Mouse (Mus musculus): Measurements from ENCODE around the gene Sms. TPM values are rescaled to one million over a fixed set of nuclear protein-coding genes. Genes with fewer than 3 reads are reported as not detected.
A peak's percentile ranks its signal among the peaks of the same experiment; 100 is the strongest.

The Sms gene
- polyA plus RNA-seq, 1 experiment from 2014 or later: 46.3 TPM

GRCm38 (mm10) chrX:157481860-157482259 is 10.2 kb downstream of the Sms start:
- H3K4me3 ChIP-seq (replicated peaks): no peak overlapping the region
- H3K4me2 ChIP-seq (replicated peaks): no peak overlapping the region
- no peaks in the 10 kb centered on the region for H3K4me1 ChIP-seq (replicated peaks)
- no peak for ATAC-seq
- no peaks in the 10 kb centered on the region for H3K36me3 ChIP-seq
- 62% methylated on average over 2 of the region's 2 CpGs for WGBS
- H3K27ac ChIP-seq: no peak overlapping the region
- no peak overlapping the region for H3K9ac ChIP-seq
- H3K27me3 ChIP-seq (replicated peaks): no peaks in the 10 kb centered on the region
- H3K9me3 ChIP-seq: no peaks in the 10 kb centered on the region

DNA sequence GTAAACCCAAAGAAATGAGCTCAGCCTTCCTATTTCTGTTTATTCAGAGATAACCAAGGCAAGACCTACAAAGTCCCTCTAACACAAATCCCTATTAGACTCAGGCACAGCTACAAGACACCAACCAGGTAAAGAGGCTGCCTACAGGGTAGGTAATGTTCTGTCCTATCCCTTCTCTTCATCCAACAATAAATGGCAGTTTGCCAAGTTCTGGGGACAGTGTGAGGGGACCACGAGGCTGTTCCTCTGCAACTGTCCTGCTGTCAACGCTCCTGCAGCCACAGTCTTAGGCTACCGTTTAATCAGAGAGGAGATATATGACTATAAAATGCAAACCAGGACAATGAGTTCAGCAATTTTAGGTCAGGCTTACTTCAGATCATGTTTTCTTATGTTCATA is 14.8 kb downstream of the Sms start:
- Histone ChIP-seq H3K36me3 (no peaks in the 10 kb centered on the region), H3K4me3 (replicated peaks) (no peak overlapping the region), H3K9me3 (no peaks in the 10 kb centered on the region), H3K4me2 (replicated peaks) (no peak overlapping the region), H3K9ac (no peak overlapping the region), H3K27me3 (replicated peaks) (no peaks in the 10 kb centered on the region), H3K27ac (no peak overlapping the region), H3K4me1 (replicated peaks) (no peaks in the 10 kb centered on the region)
- no peak for ATAC-seq
- 78% methylated on average over 3 of the region's 3 CpGs for WGBS

GRCm38 (mm10) chrX:157476153-157476810 is 15.8 kb downstream of the Sms start:
- no peaks in the 10 kb centered on the region for H3K9me3 ChIP-seq
- no peak overlapping the region for H3K4me3 ChIP-seq (replicated peaks)
- no peaks in the 10 kb centered on the region for H3K36me3 ChIP-seq
- H3K9ac ChIP-seq: no peak overlapping the region
- no peak overlapping the region for H3K27ac ChIP-seq
- WGBS: 81% methylated on average over 4 of the region's 4 CpGs
- H3K4me2 ChIP-seq (replicated peaks): no peak overlapping the region
- H3K4me1 ChIP-seq (replicated peaks): no peaks in the 10 kb centered on the region
- ATAC-seq: no peak
- no peaks in the 10 kb centered on the region for H3K27me3 ChIP-seq (replicated peaks)

DNA sequence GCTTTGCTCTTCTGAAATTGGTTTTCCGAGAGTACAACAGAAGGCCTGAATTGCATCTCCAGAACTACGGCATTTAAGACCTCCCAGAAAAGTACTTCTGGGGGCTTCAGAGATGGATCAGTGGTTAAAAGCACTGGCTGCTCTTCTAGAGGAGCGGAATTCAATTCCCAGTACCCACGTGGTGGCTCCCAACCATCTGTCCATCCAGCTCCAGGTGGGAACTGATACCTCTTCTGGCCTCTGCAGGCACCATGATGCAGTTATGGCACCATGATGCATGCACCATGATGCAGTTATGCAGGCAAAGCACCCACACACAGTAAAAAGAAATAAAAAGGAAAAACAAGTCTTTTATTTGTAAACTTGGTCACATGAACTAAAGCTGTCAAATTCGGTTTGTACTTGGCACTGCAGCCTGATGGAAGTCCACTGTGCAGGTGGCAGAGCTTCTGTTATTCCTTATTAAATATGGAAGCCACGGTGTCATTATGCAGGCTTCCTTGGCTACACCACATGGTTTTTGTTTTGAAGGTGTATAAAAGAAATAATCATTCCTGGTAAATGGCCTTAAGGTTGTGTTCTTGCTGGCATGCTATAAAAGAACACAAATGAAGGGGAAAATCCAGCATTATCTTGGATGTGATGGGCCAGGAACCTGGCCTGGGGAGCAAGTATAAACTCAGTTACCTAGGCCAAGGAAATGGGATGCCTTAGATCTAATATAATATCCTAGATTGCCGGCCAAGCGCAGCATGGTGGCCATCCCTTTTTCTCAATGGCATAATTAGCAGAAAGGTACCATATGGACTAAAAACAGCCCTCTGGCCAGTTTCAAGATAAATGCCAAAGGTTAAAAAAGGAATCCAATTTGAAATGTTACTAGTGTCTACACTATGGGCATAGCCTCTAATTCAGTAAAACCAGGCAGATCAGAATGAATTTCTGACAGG is 20.1 kb downstream of the Sms start:
- H3K4me2 ChIP-seq (replicated peaks): no peak overlapping the region
- no peak for ATAC-seq
- WGBS: 87% methylated on average over 8 of the region's 8 CpGs
- no peak overlapping the region for H3K27ac ChIP-seq
- no peaks in the 10 kb centered on the region for H3K9me3 ChIP-seq
- no peak overlapping the region for H3K4me3 ChIP-seq (replicated peaks)
- no peaks in the 10 kb centered on the region for H3K27me3 ChIP-seq (replicated peaks)
- no peaks in the 10 kb centered on the region for H3K36me3 ChIP-seq
- H3K4me1 ChIP-seq (replicated peaks): no peaks in the 10 kb centered on the region
- H3K9ac ChIP-seq: no peak overlapping the region

DNA sequence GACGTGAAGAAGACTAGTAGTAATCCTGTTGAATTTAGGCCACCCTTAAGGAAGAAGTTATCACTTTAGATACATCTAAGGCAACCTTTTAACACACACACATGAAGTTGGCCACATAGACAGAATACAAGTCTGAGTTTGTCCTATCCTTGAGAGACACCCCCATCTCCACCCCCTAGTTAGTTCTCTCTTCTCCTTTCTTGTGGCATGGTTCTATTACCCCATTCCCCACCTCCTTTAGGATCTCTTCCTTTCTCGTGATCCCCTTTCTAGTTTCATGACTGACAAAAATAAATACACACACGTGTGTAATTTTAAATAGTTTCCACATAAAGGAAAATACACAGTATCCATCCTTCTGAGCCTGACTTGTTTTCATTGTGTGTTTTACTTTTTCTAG is 23.3 kb downstream of the Sms start:
- WGBS: 79% methylated on average over 3 of the region's 3 CpGs
- no peak for ATAC-seq
- no peaks in the 10 kb centered on the region for H3K4me1 ChIP-seq (replicated peaks)

DNA sequence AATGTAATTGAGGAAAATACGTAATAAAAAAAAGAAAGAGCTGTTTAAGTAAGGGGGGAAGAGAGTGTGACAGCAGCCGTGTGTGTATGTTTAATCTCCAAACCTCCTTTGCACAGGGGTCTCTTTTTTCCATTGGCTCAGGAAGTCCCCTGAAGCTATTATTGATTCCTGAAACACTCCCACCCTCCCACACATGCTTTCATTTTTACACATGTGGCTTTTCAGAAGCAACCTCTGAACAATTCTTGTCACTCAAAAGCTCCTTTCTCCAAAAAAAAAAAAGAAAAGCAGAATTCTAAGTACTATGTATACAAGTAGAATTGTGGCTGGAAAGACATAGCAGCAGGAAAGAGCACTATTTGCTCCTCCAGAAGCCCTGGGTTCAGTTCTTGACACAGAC is 24.0 kb downstream of the Sms start:
- Histone ChIP-seq H3K9ac (no peak overlapping the region), H3K4me3 (replicated peaks) (no peak overlapping the region), H3K9me3 (no peaks in the 10 kb centered on the region), H3K4me1 (replicated peaks) (no peaks in the 10 kb centered on the region), H3K27me3 (replicated peaks) (no peaks in the 10 kb centered on the region), H3K4me2 (replicated peaks) (no peak overlapping the region), H3K36me3 (no peaks in the 10 kb centered on the region), H3K27ac (no peak overlapping the region)
- WGBS: 85% methylated on average over 2 of the region's 2 CpGs
- ATAC-seq: no peak

More for the DNA sequence above, 23.3 kb downstream of the Sms start:
- no peaks in the 10 kb centered on the region for H3K9me3 ChIP-seq
- no peak overlapping the region for H3K9ac ChIP-seq
- H3K27ac ChIP-seq: no peak overlapping the region
- H3K36me3 ChIP-seq: no peaks in the 10 kb centered on the region
- H3K4me2 ChIP-seq (replicated peaks): no peak overlapping the region
- no peaks in the 10 kb centered on the region for H3K27me3 ChIP-seq (replicated peaks)
- H3K4me3 ChIP-seq (replicated peaks): no peak overlapping the region

- Histone ChIP-seq H3K27ac (no peak overlapping the region), H3K4me1 (replicated peaks) (no peaks in the 10 kb centered on the region), H3K4me3 (replicated peaks) (no peak overlapping the region), H3K4me2 (replicated peaks) (no peak overlapping the region), H3K9me3 (no peaks in the 10 kb centered on the region), H3K9ac (no peak overlapping the region), H3K36me3 (no peaks in the 10 kb centered on the region), H3K27me3 (replicated peaks) (no peaks in the 10 kb centered on the region)
- ATAC-seq: no peak
- 62% methylated on average over 1 of the region's 1 CpGs for WGBS
Measured at GRCm38 (mm10) chrX:157465949-157466348, 26.1 kb downstream of the Sms start.

GRCm38 (mm10) chrX:157462716-157463115 is 29.4 kb downstream of the Sms start:
- H3K9ac ChIP-seq: no peak overlapping the region
- ATAC-seq: no peak
- H3K4me2 ChIP-seq (replicated peaks): no peak overlapping the region
- no peaks in the 10 kb centered on the region for H3K27me3 ChIP-seq (replicated peaks)
- no peaks in the 10 kb centered on the region for H3K4me1 ChIP-seq (replicated peaks)
- 79% methylated on average over 3 of the region's 3 CpGs for WGBS
- H3K4me3 ChIP-seq (replicated peaks): no peak overlapping the region
- H3K9me3 ChIP-seq: no peaks in the 10 kb centered on the region
- H3K36me3 ChIP-seq: no peaks in the 10 kb centered on the region
- H3K27ac ChIP-seq: no peak overlapping the region

GRCm38 (mm10) chrX:157454430-157454829 is 37.7 kb downstream of the Sms start:
- no peaks in the 10 kb centered on the region for H3K36me3 ChIP-seq
- no peak overlapping the region for H3K4me3 ChIP-seq (replicated peaks)
- no peak overlapping the region for H3K4me2 ChIP-seq (replicated peaks)
- H3K9ac ChIP-seq: no peak overlapping the region
- no peak overlapping the region for H3K27ac ChIP-seq
- ATAC-seq: no peak
- H3K9me3 ChIP-seq: no peaks in the 10 kb centered on the region
- WGBS: 73% methylated on average over 1 of the region's 1 CpGs
- no peaks in the 10 kb centered on the region for H3K4me1 ChIP-seq (replicated peaks)
- no peaks in the 10 kb centered on the region for H3K27me3 ChIP-seq (replicated peaks)

- WGBS: 83% methylated on average over 1 of the region's 1 CpGs
- H3K27me3 ChIP-seq (replicated peaks): no peaks in the 10 kb centered on the region
- H3K4me3 ChIP-seq (replicated peaks): no peak overlapping the region
- H3K27ac ChIP-seq: no peak overlapping the region
- no peaks in the 10 kb centered on the region for H3K36me3 ChIP-seq
- H3K4me1 ChIP-seq (replicated peaks): no peaks in the 10 kb centered on the region
- no peaks in the 10 kb centered on the region for H3K9me3 ChIP-seq
- no peak overlapping the region for H3K9ac ChIP-seq
- no peak for ATAC-seq
- no peak overlapping the region for H3K4me2 ChIP-seq (replicated peaks)
Measured at GRCm38 (mm10) chrX:157449000-157449399, 43.1 kb downstream of the Sms start.

DNA sequence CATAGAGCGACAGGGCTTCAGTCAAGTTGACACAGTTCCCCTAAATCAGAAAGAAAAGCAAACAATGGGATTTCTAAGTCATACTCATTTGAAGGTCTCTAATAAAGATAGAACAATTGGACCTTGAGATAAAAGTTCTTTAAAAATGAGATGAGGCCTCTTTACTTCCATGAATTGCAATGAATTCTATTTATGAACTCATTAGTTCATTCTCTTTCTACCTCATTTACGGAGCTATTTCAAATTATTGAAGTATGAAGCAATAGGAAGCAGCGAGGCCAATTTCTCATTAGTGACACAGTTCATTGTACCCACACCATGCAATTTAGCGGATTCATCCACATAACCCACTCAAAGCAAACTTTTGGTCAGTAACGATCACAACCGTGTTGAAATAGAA is 44.7 kb downstream of the Sms start:
- ATAC-seq: no peak
- Histone ChIP-seq H3K36me3 (no peaks in the 10 kb centered on the region), H3K4me1 (replicated peaks) (no peaks in the 10 kb centered on the region), H3K27me3 (replicated peaks) (no peaks in the 10 kb centered on the region), H3K9ac (no peak overlapping the region), H3K4me2 (replicated peaks) (no peak overlapping the region), H3K9me3 (no peaks in the 10 kb centered on the region), H3K4me3 (replicated peaks) (no peak overlapping the region), H3K27ac (no peak overlapping the region)
- WGBS: 81% methylated on average over 6 of the region's 6 CpGs

DNA sequence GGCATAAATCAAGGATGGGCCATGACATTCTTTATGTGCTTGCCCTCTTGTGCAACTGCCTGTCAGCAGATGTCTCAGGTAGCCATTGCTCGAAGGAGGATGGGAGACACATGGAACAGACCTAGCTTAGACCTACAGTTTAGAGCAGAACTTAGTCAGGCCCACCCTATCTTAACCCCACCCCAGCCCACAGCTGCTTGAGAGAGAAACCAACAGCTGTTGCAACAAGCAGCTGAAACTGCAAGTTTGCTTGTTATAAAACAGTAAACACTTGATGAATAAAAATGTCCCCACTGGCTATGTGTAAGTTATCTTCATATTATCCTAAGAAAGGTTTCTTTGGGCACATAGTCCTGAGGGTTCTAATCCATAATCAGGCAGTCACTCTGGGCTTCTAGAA is 57.3 kb downstream of the Sms start:
- Histone ChIP-seq H3K27me3 (replicated peaks) (no peaks in the 10 kb centered on the region), H3K9me3 (no peaks in the 10 kb centered on the region), H3K4me2 (replicated peaks) (no peak overlapping the region), H3K36me3 (no peaks in the 10 kb centered on the region), H3K9ac (no peak overlapping the region), H3K4me3 (replicated peaks) (no peak overlapping the region), H3K27ac (no peak overlapping the region), H3K4me1 (replicated peaks) (no peaks in the 10 kb centered on the region)
- ATAC-seq: no peak
- WGBS: 95% methylated on average over 1 of the region's 1 CpGs

DNA sequence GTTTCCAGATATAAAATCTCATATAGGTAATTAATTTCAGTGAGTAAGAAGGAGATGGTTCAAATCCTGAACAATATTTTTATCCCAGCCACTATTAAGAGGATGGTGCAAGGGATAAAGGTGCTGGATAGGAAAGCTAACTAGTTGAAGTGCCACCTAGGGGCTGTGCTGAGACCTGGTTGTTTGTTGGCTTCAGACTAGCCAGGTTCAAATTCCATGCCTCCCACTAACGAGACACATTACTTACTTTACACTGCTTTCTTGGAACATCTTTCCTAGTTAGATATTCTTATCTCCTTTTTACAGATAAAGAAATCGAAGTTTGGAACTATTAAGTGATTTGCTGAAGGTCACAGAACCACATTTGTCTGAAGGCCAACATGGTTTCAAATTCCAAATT is 72.6 kb downstream of the Sms start:
- Histone ChIP-seq H3K4me2 (replicated peaks) (no peak overlapping the region), H3K4me1 (replicated peaks) (no peaks in the 10 kb centered on the region), H3K27me3 (replicated peaks) (no peaks in the 10 kb centered on the region), H3K27ac (no peak overlapping the region), H3K4me3 (replicated peaks) (no peak overlapping the region), H3K36me3 (no peaks in the 10 kb centered on the region), H3K9ac (no peak overlapping the region), H3K9me3 (no peaks in the 10 kb centered on the region)
- ATAC-seq: peak; percentile 71
- 55% methylated on average over 2 of the region's 2 CpGs for WGBS

All from intestine, embryonic 15.5 days (tissue).